Mouse (Mus musculus) hindbrain, embryonic 11.5 days (tissue): ENCODE results near the gene Ppp1cb. TPM values are rescaled to one million over a fixed set of nuclear protein-coding genes. Genes with fewer than 3 reads are reported as not detected.
"Not testable (repeated sequence)": the region's sequence is repeated elsewhere in the genome, so short reads cannot be mapped to it uniquely, and the experiment has no call there.

Source experiments
- ATAC-seq: fragments of 200-750 bp; cut with Nextera tagmentation; 2 replicates; pipeline ENCODE4 v1.8.0; 2017; ENCODE audit warnings: mild to moderate bottlenecking, moderate TSS enrichment, moderate library complexity; ENCODE audit not compliant: low FRiP score
- DNase-seq: peaks from one replicate; pipeline ENCODE4 v3.0.0-alpha.2; 2015; ENCODE audit warnings: low spot score
- H3K27ac ChIP-seq: fragments of 300-500 bp; sonication (generic); 2 replicates; pipeline ENCODE4 v1.5.1; 2014; ENCODE audit warnings: mild to moderate bottlenecking, low read depth, low read length
- H3K27me3 ChIP-seq: fragments of 300-500 bp; sonication (generic); 2 replicates; pipeline ENCODE4 v1.6.1; 2014; ENCODE audit warnings: mild to moderate bottlenecking, low read length, moderate library complexity, mixed read lengths; ENCODE audit not compliant: control insufficient read depth, insufficient read depth
- H3K36me3 ChIP-seq: fragments of 300-500 bp; sonication (generic); 2 replicates; pipeline ENCODE4 v1.6.1; 2014; ENCODE audit warnings: mild to moderate bottlenecking, low read length, moderate library complexity, mixed read lengths; ENCODE audit not compliant: control insufficient read depth, insufficient read depth
- H3K4me1 ChIP-seq: fragments of 300-500 bp; sonication (generic); replicated peaks from 2 replicates; pipeline ENCODE4 v1.6.1; 2014; ENCODE audit warnings: low read length, mixed read lengths; ENCODE audit not compliant: control insufficient read depth, insufficient read depth
- H3K4me2 ChIP-seq: fragments of 300-500 bp; sonication (generic); replicated peaks from 2 replicates; pipeline ENCODE4 v1.6.1; 2014; ENCODE audit warnings: mild to moderate bottlenecking, low read depth, low read length
- H3K4me3 ChIP-seq: fragments of 300-500 bp; sonication (generic); 2 replicates; pipeline ENCODE4 v1.5.1; 2014; ENCODE audit warnings: low read depth, low read length
- H3K9ac ChIP-seq: fragments of 300-500 bp; sonication (generic); 2 replicates; pipeline ENCODE4 v1.6.1; 2014; ENCODE audit warnings: low read depth, low read length
- H3K9me3 ChIP-seq: fragments of 300-500 bp; sonication (generic); 2 replicates; pipeline ENCODE4 v1.6.1; 2016; ENCODE audit warnings: low read length; ENCODE audit not compliant: control insufficient read depth
- WGBS: fragments of 180-500 bp; shearing (Covaris S2); extraction: QIAGEN DNeasy Blood & Tissue Kit; methylation state at CpG from one replicate; pipeline ENCODE4 v1.1.7; 2014; 5-methylcytosine and 5-hydroxymethylcytosine counted together
- polyA plus RNA-seq: library from polyadenylated mRNA; unstranded; fragments of >200 nt; fragmentation: Nextera tagmentation; extraction: Ambion mirVana; gene quantifications from 2 replicates; pipeline ENCODE4 v1.2.1, GENCODE M21; 2014

Gene Ppp1cb
- polyA plus RNA-seq, 1 experiment from 2014 or later, result 219 TPM

- no peaks in the 10 kb centered on the region for H3K27me3 ChIP-seq
- no peaks in the 10 kb centered on the region for H3K36me3 ChIP-seq
- H3K9me3 ChIP-seq, result no peaks in the 10 kb centered on the region
- H3K4me1 ChIP-seq, result no peaks in the 10 kb centered on the region
- DNase-seq, result no peak
- no peak overlapping the region for H3K4me2 ChIP-seq
- no peak for ATAC-seq
- whole genome bisulfite sequencing, result 62% methylated on average over 4 of the region's 4 CpGs
- H3K27ac ChIP-seq, result no peak overlapping the region
- H3K9ac ChIP-seq, result no peak overlapping the region
- no peak overlapping the region for H3K4me3 ChIP-seq
Observed at GRCm38 (mm10) chr5:32416881-32417280, 41.8 kb upstream of the Ppp1cb start.

- DNase-seq (no peak), ATAC-seq (no peak)
- H3K27me3 ChIP-seq, result no peaks in the 10 kb centered on the region
- no peaks in the 10 kb centered on the region for H3K9me3 ChIP-seq
- no peaks in the 10 kb centered on the region for H3K36me3 ChIP-seq
- 13% methylated on average over 15 of the region's 15 CpGs for WGBS
- no peak overlapping the region for H3K27ac ChIP-seq
- no peak overlapping the region for H3K4me2 ChIP-seq
- H3K9ac ChIP-seq, result no peak overlapping the region
- no peaks in the 10 kb centered on the region for H3K4me1 ChIP-seq
- H3K4me3 ChIP-seq, result no peak overlapping the region
Observed at GRCm38 (mm10) chr5:32422081-32422589, 36.5 kb upstream of the Ppp1cb start.

DNA sequence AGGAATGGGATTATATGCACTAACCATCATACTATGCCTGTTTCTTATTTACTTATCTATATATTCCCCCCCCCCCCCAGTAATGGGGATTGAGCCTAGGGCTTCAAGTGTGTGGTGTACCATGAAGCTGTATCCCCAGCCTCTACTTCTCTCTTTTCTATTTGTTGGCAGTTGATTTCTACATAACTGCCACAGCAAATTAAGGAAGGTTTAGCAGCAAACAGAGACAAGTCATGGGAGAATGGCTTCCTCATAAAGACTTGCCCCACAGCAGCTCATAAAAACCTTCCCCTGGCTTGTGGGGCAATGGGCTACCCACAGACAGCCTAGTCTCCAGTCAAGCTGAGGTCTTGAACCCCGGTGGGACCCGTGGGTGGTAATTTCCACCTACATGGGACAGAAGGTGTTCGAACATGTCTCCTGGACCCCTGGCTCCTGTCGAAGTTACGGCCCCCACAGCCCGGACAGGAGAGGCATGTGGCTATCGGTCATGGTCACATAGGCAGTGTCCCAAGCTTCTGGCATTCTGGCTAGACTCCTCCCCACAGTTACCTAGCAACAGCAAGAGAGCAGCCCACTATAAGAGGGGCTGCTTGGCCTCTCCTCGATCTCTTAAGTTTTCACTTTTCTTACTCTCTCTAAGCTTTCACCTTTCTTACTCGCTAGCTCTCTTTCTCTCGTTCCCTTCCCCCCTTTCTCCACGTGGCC lies 35.1 kb upstream of the Ppp1cb start:
- 59% methylated on average over 11 of the region's 11 CpGs for WGBS
- no peak overlapping the region for H3K4me2 ChIP-seq

DNA sequence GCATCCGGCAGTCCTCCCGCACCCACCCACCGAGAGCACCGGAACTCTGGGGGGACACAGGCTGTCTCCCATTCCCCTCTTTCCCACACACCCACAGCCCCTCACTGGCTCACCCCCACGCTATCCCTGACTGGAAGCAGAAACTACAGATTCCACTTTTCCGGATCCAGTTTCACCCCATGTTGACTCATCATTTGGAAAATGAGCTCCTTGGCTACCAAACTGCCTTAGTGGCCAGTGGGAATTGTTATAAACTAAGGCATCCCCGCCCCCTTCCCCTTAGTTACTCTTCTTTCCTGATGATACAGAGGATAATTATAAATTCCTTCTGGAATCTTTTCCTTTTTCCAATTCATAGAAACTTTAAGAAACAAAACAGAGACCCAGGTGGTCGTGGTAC lies 34.2 kb upstream of the Ppp1cb start:
- no peak overlapping the region for H3K4me3 ChIP-seq
- no peaks in the 10 kb centered on the region for H3K27me3 ChIP-seq
- H3K9ac ChIP-seq, result no peak overlapping the region
- ATAC-seq (no peak), DNase-seq (no peak)
- 93% methylated on average over 8 of the region's 8 CpGs for WGBS
- H3K27ac ChIP-seq, result no peak overlapping the region
- no peaks in the 10 kb centered on the region for H3K9me3 ChIP-seq
- no peak overlapping the region for H3K4me2 ChIP-seq
- no peaks in the 10 kb centered on the region for H3K4me1 ChIP-seq
- no peaks in the 10 kb centered on the region for H3K36me3 ChIP-seq

More for the DNA sequence above, 35.1 kb upstream of the Ppp1cb start:
- no peaks in the 10 kb centered on the region for H3K9me3 ChIP-seq
- no peak overlapping the region for H3K4me3 ChIP-seq
- H3K27ac ChIP-seq, result no peak overlapping the region
- H3K4me1 ChIP-seq, result no peaks in the 10 kb centered on the region
- no peaks in the 10 kb centered on the region for H3K27me3 ChIP-seq
- ATAC-seq (no peak), DNase-seq (no peak)
- no peaks in the 10 kb centered on the region for H3K36me3 ChIP-seq
- H3K9ac ChIP-seq, result no peak overlapping the region

- ATAC-seq, result no peak
- Histone ChIP-seq H3K4me3 (no peak overlapping the region), H3K4me1 (no peaks in the 10 kb centered on the region), H3K9ac (no peak overlapping the region), H3K9me3 (no peaks in the 10 kb centered on the region), H3K4me2 (no peak overlapping the region), H3K36me3 (no peaks in the 10 kb centered on the region), H3K27me3 (no peaks in the 10 kb centered on the region), H3K27ac (no peak overlapping the region)
- 80% methylated on average over 14 of the region's 14 CpGs for WGBS
- no peak for DNase-seq
Observed at GRCm38 (mm10) chr5:32425485-32426171, 33.0 kb upstream of the Ppp1cb start.

- ATAC-seq, result no peak
Observed at GRCm38 (mm10) chr5:32430399-32430798, 28.2 kb upstream of the Ppp1cb start.

GRCm38 (mm10) chr5:32434346-32434745 lies 24.3 kb upstream of the Ppp1cb start:
- DNase-seq, H3K4me1 ChIP-seq, H3K27ac ChIP-seq, H3K36me3 ChIP-seq, ATAC-seq, H3K27me3 ChIP-seq, H3K9ac ChIP-seq, H3K9me3 ChIP-seq, H3K4me3 ChIP-seq, H3K4me2 ChIP-seq: not testable (repeated sequence)
- 94% methylated on average over 3 of the region's 3 CpGs for WGBS

More at GRCm38 (mm10) chr5:32430399-32430798, 28.2 kb upstream of the Ppp1cb start:
- Histone ChIP-seq H3K9ac (no peak overlapping the region), H3K4me3 (no peak overlapping the region), H3K9me3 (no peaks in the 10 kb centered on the region), H3K27me3 (no peaks in the 10 kb centered on the region), H3K4me2 (no peak overlapping the region), H3K27ac (no peak overlapping the region), H3K36me3 (no peaks in the 10 kb centered on the region), H3K4me1 (no peaks in the 10 kb centered on the region)
- 100% methylated on average over 1 of the region's 1 CpGs for WGBS
- DNase-seq, result no peak

- DNase-seq (no peak), ATAC-seq (no peak)
- H3K9me3 ChIP-seq, result no peaks in the 10 kb centered on the region
- no peaks in the 10 kb centered on the region for H3K27me3 ChIP-seq
- WGBS, result 94% methylated on average over 3 of the region's 3 CpGs
- no peak overlapping the region for H3K4me2 ChIP-seq
- no peak overlapping the region for H3K27ac ChIP-seq
- no peaks in the 10 kb centered on the region for H3K4me1 ChIP-seq
- no peaks in the 10 kb centered on the region for H3K36me3 ChIP-seq
- H3K9ac ChIP-seq, result no peak overlapping the region
- no peak overlapping the region for H3K4me3 ChIP-seq
Observed at GRCm38 (mm10) chr5:32435612-32436011, 23.0 kb upstream of the Ppp1cb start.
